Mouse (Mus musculus) gonadal fat pad, adult 2 months (tissue): ENCODE data around the gene Gpc6. TPM values are rescaled to one million over a fixed set of nuclear protein-coding genes. Genes with fewer than 3 reads are reported as not detected.

Source experiments
- DNase-seq: peaks from one replicate; pipeline ENCODE4 v3.0.0-alpha.2; 2012; ENCODE audit warnings: low read depth
- polyA plus RNA-seq: library from polyadenylated mRNA; depleted of rRNA; stranded (reverse); fragments of >200 nt; gene quantifications from 2 replicates; pipeline ENCODE4 v1.2.3, GENCODE M21; 2012

The Gpc6 gene
- polyA plus RNA-seq, 1 experiment, result 5.9 TPM

GRCm38 (mm10) chr14:117452150-117452549 is 527.0 kb downstream of the Gpc6 start:
- no peak for DNase-seq

- DNase-seq, result no peak
These were observed 548.3 kb downstream of the Gpc6 start for GRCm38 (mm10) chr14:117473378-117473777.

GRCm38 (mm10) chr14:117478879-117479278 is 553.8 kb downstream of the Gpc6 start:
- DNase-seq, result no peak

- DNase-seq, result no peak
These were observed 562.1 kb downstream of the Gpc6 start for GRCm38 (mm10) chr14:117487161-117487754.

- no peak for DNase-seq
These were observed 565.4 kb downstream of the Gpc6 start for GRCm38 (mm10) chr14:117490469-117490868.

- no peak for DNase-seq
These were observed 570.0 kb downstream of the Gpc6 start for GRCm38 (mm10) chr14:117495118-117495517.

DNA sequence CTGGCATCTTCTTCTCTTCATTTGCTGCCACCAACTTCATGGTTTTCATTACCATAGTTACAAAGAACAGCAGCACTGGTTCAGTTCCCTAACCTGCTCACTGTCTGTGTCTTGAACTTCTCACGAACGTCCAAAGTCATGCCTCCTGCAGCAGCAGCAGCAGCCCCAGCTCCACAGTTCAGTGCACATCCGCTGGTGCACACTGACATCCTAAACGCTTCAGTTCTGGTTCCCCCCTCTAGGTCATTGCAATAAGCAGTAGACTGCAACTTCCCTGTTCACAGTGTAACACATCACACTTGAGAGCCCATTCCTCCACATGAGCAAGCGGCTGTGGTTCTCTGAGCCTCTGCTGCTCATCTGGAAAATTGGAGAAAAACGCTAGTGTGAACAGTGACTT is 573.7 kb downstream of the Gpc6 start:
- no peak for DNase-seq

GRCm38 (mm10) chr14:117499354-117499753 is 574.2 kb downstream of the Gpc6 start:
- DNase-seq, result no peak

- no peak for DNase-seq
These were observed 589.7 kb downstream of the Gpc6 start for GRCm38 (mm10) chr14:117514829-117515228.

DNA sequence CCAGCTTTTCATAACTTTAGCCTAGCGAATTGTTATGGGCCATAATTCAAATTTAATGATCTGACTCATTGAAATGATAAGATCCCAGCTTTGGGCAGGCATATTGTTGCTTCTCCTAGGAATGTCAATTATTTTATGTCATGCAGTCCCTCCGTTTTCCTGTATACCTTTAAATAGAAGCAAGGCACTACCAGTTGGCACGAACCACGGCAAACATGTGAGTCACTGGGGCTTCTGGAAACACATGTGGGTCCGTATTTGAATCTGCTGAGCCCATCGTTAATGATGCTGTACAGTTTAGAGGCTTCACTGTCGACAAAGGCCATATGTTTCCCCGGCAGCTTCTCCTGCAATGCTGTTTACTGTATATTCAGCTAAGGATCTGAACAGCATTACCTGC is 594.5 kb downstream of the Gpc6 start:
- no peak for DNase-seq

DNA sequence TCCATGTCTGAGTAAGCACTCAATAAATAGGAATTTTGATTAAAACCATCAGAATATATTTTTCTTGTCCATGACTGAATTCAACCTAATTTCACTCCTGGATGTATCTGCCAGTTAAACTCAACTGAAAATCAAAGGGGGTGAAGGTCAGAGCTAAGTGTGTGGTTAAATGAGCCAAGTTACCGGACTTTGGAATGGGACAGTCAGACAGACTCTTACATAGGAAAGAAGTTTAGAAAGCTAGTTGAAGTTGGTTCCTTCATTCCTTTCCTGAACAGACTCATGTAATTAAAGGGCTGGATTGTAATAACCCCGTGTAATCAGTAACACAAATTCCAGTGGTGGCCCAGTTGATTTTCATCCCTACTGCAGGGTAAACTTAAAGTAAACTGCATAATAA is 595.6 kb downstream of the Gpc6 start:
- DNase-seq, result no peak

DNA sequence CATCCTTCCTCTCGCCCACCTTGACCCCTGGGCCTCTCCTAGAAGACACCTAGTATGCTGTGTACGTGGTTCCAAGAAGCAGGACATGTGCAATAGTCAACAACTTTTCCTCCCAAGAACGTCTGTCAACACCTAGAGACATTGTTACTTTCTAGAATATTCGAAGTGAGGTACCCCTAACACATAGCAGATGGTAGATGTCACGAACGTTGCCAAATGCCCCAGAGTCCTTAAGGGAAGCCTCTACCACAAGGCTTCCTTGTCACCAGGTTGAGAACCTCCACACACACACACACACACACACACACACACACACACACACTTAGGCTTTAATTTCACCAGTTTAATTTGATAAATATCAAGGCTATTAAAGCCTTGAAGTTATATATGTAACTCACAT is 600.0 kb downstream of the Gpc6 start:
- no peak for DNase-seq

- no peak for DNase-seq
These were observed 601.9 kb downstream of the Gpc6 start for GRCm38 (mm10) chr14:117527053-117527452.

DNA sequence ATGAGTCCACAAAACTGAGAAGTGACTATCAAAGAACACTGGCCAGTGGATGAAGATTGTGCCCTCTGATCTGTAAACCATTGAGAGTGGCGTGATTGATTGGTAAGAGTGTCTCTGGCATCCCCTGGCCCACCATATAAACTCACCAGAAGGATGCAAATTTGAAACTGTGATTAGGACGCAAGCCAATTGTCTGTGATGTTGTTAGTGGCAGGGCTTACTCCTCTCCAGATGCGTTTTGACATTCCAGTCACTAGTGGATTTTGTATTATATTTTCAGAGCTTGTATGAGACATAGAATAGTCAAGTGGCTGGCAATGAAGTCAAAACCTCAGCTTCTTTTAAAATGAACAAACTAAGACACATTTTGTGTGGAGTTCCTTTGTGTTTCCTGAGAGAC is 604.3 kb downstream of the Gpc6 start:
- no peak for DNase-seq

GRCm38 (mm10) chr14:117552776-117553175 is 627.7 kb downstream of the Gpc6 start:
- no peak for DNase-seq

GRCm38 (mm10) chr14:117556715-117557320 is 631.7 kb downstream of the Gpc6 start:
- no peak for DNase-seq

DNA sequence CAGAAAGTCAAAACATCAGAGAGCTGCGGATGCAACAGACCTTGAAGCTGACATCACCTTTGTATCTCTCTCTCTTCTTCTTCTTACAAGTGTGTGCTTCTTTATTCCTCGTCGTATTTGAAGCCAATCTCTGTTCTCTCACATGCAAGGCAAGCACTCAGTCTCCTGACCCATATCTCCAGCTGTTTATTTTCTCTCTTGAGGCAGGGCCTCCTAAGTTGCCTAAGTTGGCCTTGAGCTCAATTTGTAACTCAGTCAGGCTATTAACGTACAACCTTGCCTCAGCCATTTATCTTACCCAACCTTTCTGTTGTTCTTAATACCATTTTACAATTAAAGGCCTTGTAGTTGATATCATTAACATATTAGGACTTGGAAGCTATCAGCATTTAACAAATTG is 637.0 kb downstream of the Gpc6 start:
- no peak for DNase-seq

GRCm38 (mm10) chr14:117569278-117569677 is 644.2 kb downstream of the Gpc6 start:
- DNase-seq, result no peak

GRCm38 (mm10) chr14:117572213-117572612 is 647.1 kb downstream of the Gpc6 start:
- DNase-seq, result no peak

DNA sequence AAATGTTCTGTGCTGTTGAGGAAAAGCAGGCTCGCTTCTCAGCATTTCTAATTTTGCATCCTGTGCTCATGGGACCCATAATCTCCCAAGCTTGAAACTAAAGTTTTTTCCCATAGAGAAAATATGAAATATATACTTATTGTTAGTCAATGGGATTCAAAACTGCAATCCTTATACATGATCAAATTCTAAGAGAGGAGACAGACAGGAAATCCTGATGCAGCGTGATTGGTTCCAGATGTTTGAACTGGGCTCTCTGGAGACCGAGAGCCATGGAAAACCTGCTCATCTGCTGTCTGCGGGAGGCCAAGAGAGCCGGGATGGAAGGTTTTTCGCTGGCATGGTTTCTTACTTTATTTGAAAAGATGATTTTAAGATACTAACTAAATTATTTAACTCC is 649.1 kb downstream of the Gpc6 start:
- DNase-seq, result no peak

DNA sequence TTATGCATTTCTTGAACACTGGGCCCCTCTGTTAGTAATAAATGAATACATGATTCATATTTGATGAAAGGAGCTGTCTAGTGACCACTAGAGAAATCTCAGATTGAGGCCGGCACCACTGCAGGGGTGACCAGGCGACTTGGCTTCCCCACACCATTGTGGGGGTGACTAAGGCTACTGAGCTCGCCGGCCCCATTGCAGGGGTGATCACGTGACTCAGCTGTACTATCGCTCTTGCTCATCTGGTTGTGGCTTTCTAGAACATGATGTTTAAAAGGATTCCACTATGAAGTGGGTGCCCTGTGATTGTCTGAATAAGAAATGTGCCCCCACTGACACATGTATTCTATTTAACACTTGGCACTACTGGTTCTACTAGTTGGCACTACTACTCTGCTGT is 656.6 kb downstream of the Gpc6 start:
- DNase-seq, result no peak

DNA sequence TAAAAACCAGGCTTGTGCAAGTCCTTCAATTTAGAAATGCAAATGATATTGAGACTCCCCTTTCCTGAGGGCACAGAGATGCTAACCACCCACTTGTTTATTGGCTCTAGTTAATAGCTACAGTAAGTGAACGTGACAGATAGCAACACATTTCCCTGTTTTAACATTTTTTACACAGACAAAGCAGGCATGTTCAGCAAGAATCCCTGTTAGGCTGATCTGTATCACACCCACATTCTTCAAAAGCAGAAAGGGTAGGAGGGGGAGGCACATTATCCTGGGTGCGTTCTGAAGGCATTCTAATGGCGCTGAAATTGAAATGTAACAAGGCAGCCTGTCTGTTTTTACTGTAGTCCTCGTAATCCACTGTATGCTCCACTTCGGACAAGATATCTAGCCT is 674.6 kb downstream of the Gpc6 start:
- no peak for DNase-seq

DNA sequence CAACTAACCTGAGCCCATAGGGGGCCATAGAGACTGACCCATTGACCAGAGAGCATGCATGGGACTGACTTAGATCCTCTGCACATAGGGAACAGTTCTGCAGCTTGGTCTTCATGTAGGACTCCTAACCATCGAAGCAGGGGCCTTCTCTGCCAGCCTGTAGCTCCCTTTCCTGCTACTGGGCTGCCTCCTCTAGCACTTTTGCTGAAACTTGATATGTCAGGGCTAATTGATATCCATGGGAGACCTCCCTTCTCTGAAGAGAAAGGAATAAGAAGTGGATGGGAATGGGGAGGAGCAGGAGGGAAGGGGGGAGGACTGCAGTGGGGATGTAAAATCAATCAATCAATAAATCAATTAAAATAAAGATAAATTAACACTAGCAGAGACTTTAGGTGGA is 678.7 kb downstream of the Gpc6 start:
- DNase-seq, result no peak

GRCm38 (mm10) chr14:117605750-117606149 is 680.6 kb downstream of the Gpc6 start:
- DNase-seq, result no peak
